Comparison of ENCODE assay signal across 8 mouse cellular contexts in the genomic region with DNA sequence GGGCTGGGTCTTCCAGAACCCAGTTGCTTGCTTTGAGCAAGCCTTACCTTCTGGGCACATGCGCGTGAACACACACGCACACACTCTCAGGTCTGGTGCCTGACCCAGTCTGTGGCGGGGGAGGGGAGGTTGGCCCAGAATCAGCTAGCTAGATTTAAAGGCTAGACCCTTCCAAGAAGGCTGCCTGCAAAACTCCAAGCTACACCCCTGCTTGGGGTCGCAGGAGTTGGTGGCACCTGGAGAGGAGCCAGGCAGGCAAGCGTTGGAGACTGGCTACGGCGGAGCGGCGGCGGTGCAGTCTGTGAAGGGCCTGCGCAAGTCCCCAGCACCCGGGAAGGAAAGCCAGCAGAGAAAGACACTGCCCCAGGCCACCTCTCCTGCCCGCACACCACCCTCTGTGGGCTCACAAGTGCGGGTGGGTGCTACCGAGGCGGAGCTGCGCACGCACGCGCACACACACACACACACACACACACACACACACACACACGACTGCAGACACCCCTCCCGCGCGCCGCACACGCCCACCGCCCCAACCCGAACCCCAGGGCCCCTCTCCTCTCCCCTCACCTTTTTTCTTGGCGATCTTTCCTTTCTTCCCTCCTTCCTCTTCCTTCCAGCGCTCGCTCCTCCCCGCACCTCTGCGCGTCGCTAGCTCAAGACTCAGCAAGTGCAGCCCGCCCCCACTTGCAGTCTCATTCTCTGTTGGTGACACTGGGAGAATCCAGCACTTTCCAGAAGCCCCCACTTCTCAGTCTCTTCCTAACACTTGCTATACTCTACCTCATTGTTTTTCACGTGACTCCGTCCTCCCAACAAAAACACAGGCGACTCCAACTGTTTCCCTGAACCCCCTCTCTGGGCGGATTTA. TPM values are rescaled to one million over a fixed set of nuclear protein-coding genes. Genes with fewer than 3 reads are reported as not detected.
DNase-seq lines count a peak whose midpoint lies in the region; ATAC-seq and TF ChIP-seq lines count a peak whose summit lies in the region.

No protein-coding gene starts in this region.

- H3K4me3 ChIP-seq in intestine, embryonic 15.5 days (replicated peaks), result peak overlapping the region; percentile 58
- H3K4me3 ChIP-seq in midbrain, postnatal 0 days (ENCODE audit: low read depth, low read length), result peak overlapping the region; percentile 53

- H3K4me1 ChIP-seq in intestine, embryonic 15.5 days (replicated peaks), result peaks cover 7% of the 10 kb centered on the region
- H3K4me1 ChIP-seq in midbrain, postnatal 0 days (ENCODE audit: insufficient read depth, low read length), result peaks cover 11% of the 10 kb centered on the region; the same call in 1 of the 2 replicates

- H3K9me3 ChIP-seq in intestine, embryonic 15.5 days, result no peaks in the 10 kb centered on the region
- H3K9me3 ChIP-seq in midbrain, postnatal 0 days (ENCODE audit: low read length), result no peaks in the 10 kb centered on the region

- no peak for TF ChIP-seq CTCF in midbrain, postnatal 0 days (IDR thresholded peaks at IDR 0.05)

- H3K9ac ChIP-seq in intestine, embryonic 15.5 days, result peak overlapping the region; percentile 68
- H3K9ac ChIP-seq in midbrain, postnatal 0 days (replicated peaks; ENCODE audit: low read length, poor library complexity, severe bottlenecking), result peak overlapping the region; percentile 69

- DNase-seq in ovary, postnatal 14 days (ENCODE audit: low spot score), result peak; percentile 14
- no peak for DNase-seq in ovary, postnatal 10 days (ENCODE audit: low spot score)
- DNase-seq in cerebellum, postnatal 25 days, result peak; percentile 61 to 65
- DNase-seq in gastrocnemius, adult 18-20 months (ENCODE audit: low spot score), result peak; percentile 34
- DNase-seq in liver, result peak; percentile 24
- DNase-seq in midbrain, postnatal 0 days (ENCODE audit: low spot score), result peak; percentile 52
- DNase-seq in thymus, postnatal 36 days, result peak; percentile 9 to 25

- H3K27me3 ChIP-seq in intestine, embryonic 15.5 days (replicated peaks), result no peaks in the 10 kb centered on the region
- no peaks in the 10 kb centered on the region for H3K27me3 ChIP-seq in midbrain, postnatal 0 days (ENCODE audit: insufficient read depth, low read length)

- peak; percentile 67 for ATAC-seq in intestine, embryonic 15.5 days
- peak; percentile 76 for ATAC-seq in midbrain, postnatal 0 days (ENCODE audit: low FRiP score)

- peak overlapping the region; percentile 88 for H3K27ac ChIP-seq in intestine, embryonic 15.5 days
- H3K27ac ChIP-seq in midbrain, postnatal 0 days (ENCODE audit: low read depth, low read length), result peak overlapping the region; percentile 44

- 3% methylated on average over 35 of the region's 41 CpGs for whole genome bisulfite sequencing in intestine, embryonic 15.5 days
- 2% methylated on average over 22 of the region's 41 CpGs for WGBS in midbrain, postnatal 0 days

- H3K4me2 ChIP-seq in intestine, embryonic 15.5 days (replicated peaks), result peak overlapping the region; percentile 85
- H3K4me2 ChIP-seq in midbrain, postnatal 0 days (ENCODE audit: low read depth, low read length, poor library complexity, severe bottlenecking), result peak overlapping the region; percentile 74

- no peaks in the 10 kb centered on the region for H3K36me3 ChIP-seq in intestine, embryonic 15.5 days
- H3K36me3 ChIP-seq in midbrain, postnatal 0 days (ENCODE audit: insufficient read depth, low read length), result 0 out of 2 replicates have a peak, but pooled peaks cover under 1% of the 10 kb centered on the region

RNA-seq across cellular contexts. Expression of a gene that starts 2.6 kb away (rescaled TPM):
- 10 to 100 TPM; 67.0 to 74.9 TPM for total RNA-seq in gastrocnemius, adult 18-20 months (2021)
- 192 and 216 TPM in 2 replicates for polyA plus RNA-seq in intestine, embryonic 15.5 days (2015; fragmentation: Nextera tagmentation; extraction: Ambion mirVana)
- total RNA-seq in midbrain, postnatal 0 days (2014; rRNA removed), result 11.3 and 15.2 TPM in 2 replicates
- polyA plus RNA-seq in midbrain, postnatal 0 days (2015; fragmentation: Nextera tagmentation; extraction: Ambion mirVana), result 27.5 and 30.0 TPM in 2 replicates

RNA-seq across cellular contexts. Expression of a gene that starts 45.6 kb away (rescaled TPM):
- 100 to 1,000 TPM; 142 to 150 TPM for total RNA-seq in gastrocnemius, adult 18-20 months (2021)
- 246 and 258 TPM in 2 replicates for polyA plus RNA-seq in intestine, embryonic 15.5 days (2015; fragmentation: Nextera tagmentation; extraction: Ambion mirVana)
- 188 and 195 TPM in 2 replicates for total RNA-seq in midbrain, postnatal 0 days (2014; rRNA removed)
- polyA plus RNA-seq in midbrain, postnatal 0 days (2015; fragmentation: Nextera tagmentation; extraction: Ambion mirVana), result 399 and 409 TPM in 2 replicates
